Mouse (Mus musculus) heart, postnatal 0 days (tissue): Measurements from ENCODE around the gene Adrm1. TPM values are rescaled to one million over a fixed set of nuclear protein-coding genes. Genes with fewer than 3 reads are reported as not detected.

Experiments used
- ATAC-seq: fragments of 200-750 bp; cut with Nextera tagmentation; 2 replicates; pipeline ENCODE4 v1.8.0; 2017; ENCODE audit warnings: low read depth, moderate number of reproducible peaks, moderate library complexity; ENCODE audit not compliant: insufficient read depth
- DNase-seq: peaks from one replicate; pipeline ENCODE4 v3.0.0-alpha.2; 2016; ENCODE audit warnings: low spot score
- H3K27ac ChIP-seq: fragments of 300-500 bp; sonication (generic); 2 replicates; pipeline ENCODE4 v1.5.1; 2014; ENCODE audit warnings: low read depth, mild to moderate bottlenecking
- H3K27me3 ChIP-seq: fragments of 300-500 bp; sonication (generic); 2 replicates; pipeline ENCODE4 v1.6.1; 2014; ENCODE audit warnings: low read length, mixed read lengths; ENCODE audit not compliant: control insufficient read depth, insufficient read depth
- H3K36me3 ChIP-seq: fragments of 300-500 bp; sonication (generic); replicated peaks from 2 replicates; pipeline ENCODE4 v1.6.1; 2014; ENCODE audit warnings: low read length, mixed read lengths; ENCODE audit not compliant: control insufficient read depth, insufficient read depth
- H3K4me1 ChIP-seq: fragments of 300-500 bp; sonication (generic); 2 replicates; pipeline ENCODE4 v1.6.1; 2014; ENCODE audit warnings: antibody characterized with exemption; ENCODE audit not compliant: control insufficient read depth, insufficient read depth
- H3K4me2 ChIP-seq: fragments of 300-500 bp; sonication (generic); 2 replicates; pipeline ENCODE4 v1.6.1; 2014; ENCODE audit warnings: low read depth, mild to moderate bottlenecking, low read length, moderate library complexity
- H3K4me3 ChIP-seq: fragments of 300-500 bp; sonication (generic); 2 replicates; pipeline ENCODE4 v1.5.1; 2014; ENCODE audit warnings: low read depth, low read length
- H3K9ac ChIP-seq: fragments of 300-500 bp; sonication (generic); replicated peaks from 2 replicates; pipeline ENCODE4 v1.6.1; 2014; ENCODE audit warnings: low read depth, low read length, mixed read lengths
- H3K9me3 ChIP-seq: fragments of 300-500 bp; sonication (generic); replicated peaks from 2 replicates; pipeline ENCODE4 v1.6.1; 2016; ENCODE audit warnings: low read length; ENCODE audit not compliant: control insufficient read depth
- CTCF ChIP-seq: IDR thresholded peaks from 2 replicates; pipeline ENCODE4 v1.5.1; 2016; ENCODE audit warnings: antibody characterized with exemption, control low read depth, low read depth
- EP300 ChIP-seq: IDR thresholded peaks from 2 replicates; pipeline ENCODE4 v1.6.1; 2016; ENCODE audit warnings: antibody characterized with exemption, low read depth
- WGBS: fragments of 180-500 bp; shearing (Covaris S2); extraction: QIAGEN DNeasy Blood & Tissue Kit; methylation state at CpG from one replicate; pipeline ENCODE4 v1.1.7; 2014; 5-methylcytosine and 5-hydroxymethylcytosine counted together
- polyA plus RNA-seq: library from polyadenylated mRNA; unstranded; fragments of >200 nt; fragmentation: Nextera tagmentation; extraction: Ambion mirVana; gene quantifications from 2 replicates; pipeline ENCODE4 v1.2.1, GENCODE M21; 2015
- total RNA-seq: library from RNA; depleted of rRNA; stranded (reverse); fragments of >200 nt; gene quantifications from 2 replicates; pipeline ENCODE4 v1.2.3, GENCODE M21; 2014; ENCODE audit warnings: low replicate concordance

The Adrm1 gene
- total and polyA plus RNA-seq, 2 experiments from 2014 or later, result 74.5 to 156 TPM

DNA sequence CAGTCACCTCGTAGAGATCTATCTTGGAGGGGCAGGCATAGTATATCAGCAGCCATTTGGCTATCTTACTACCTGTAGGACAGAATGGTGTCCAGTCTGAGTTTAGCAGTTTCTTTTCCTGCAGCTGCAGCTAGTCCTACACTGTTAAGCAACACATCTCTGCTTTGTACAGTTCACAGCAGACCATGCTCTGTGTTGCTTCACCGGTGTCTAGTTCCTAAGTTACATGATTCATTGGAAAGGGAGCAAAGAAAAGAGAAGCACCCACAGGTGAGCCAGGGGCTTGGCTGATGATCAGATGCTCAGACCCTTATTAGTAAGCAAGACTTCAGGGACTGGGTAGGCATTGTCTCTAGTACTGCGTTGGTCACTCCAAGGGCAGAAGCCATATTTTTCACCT is 37.4 kb upstream of the Adrm1 start:
- Histone ChIP-seq H3K4me1 (peaks cover 5% of the 10 kb centered on the region; the same call in 1 of the 2 replicates), H3K9me3 (no peaks in the 10 kb centered on the region), H3K4me3 (no peak overlapping the region), H3K27me3 (no peaks in the 10 kb centered on the region), H3K9ac (no peak overlapping the region), H3K27ac (no peak overlapping the region), H3K36me3 (peaks cover 17% of the 10 kb centered on the region), H3K4me2 (no peak overlapping the region)
- DNase-seq (no peak), ATAC-seq (no peak)
- WGBS, result 76% methylated on average over 3 of the region's 3 CpGs
- no peak for TF ChIP-seq EP300
- TF ChIP-seq CTCF, result no peak

DNA sequence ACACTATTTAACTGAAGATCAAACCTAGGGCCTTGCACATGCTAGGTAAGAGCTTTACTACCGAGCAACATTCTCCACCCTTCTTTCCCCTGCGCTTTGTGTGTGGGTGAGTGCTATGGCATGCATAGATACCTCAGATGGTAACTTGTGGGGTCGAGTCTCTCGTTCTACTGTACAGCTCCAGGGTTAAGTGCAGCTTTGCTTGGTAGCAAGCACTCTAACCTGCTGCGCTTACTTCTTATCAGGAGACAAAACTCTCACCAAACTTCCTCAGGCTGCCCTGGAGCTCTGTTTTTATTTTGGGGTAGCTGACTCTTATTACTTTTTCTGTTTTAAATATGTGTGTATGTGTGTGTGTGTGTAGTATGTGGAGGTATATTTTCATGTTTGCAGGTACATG is 35.9 kb upstream of the Adrm1 start:
- H3K27ac ChIP-seq, result no peak overlapping the region
- peaks cover 31% of the 10 kb centered on the region for H3K36me3 ChIP-seq
- no peak for TF ChIP-seq CTCF
- TF ChIP-seq EP300, result no peak
- no peak overlapping the region for H3K4me2 ChIP-seq
- no peaks in the 10 kb centered on the region for H3K27me3 ChIP-seq
- H3K4me1 ChIP-seq, result peaks cover 5% of the 10 kb centered on the region; the same call in 1 of the 2 replicates
- WGBS, result 58% methylated on average over 5 of the region's 5 CpGs
- H3K9ac ChIP-seq, result no peak overlapping the region
- ATAC-seq (no peak), DNase-seq (no peak)
- H3K9me3 ChIP-seq, result no peaks in the 10 kb centered on the region
- H3K4me3 ChIP-seq, result no peak overlapping the region

DNA sequence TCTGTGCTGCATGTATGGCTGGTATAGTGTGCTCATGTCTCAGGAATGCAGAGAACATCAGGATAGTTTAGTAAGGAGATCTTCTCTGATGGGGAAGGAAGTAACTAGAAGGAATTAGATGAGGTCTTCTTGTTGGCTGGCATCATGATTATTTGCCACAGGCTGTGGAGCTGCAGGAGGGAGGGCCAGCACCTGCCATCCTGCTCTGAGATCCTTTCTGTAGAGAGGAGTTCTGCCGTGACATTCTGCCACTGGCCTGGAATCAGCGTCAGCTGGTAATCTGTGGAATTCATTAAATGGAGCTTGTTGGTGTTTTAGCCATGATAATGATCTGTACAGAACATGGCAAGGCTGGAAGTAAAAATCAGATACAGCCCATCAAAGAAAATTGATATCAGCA is 25.2 kb upstream of the Adrm1 start:
- Histone ChIP-seq H3K4me3 (no peak overlapping the region), H3K9me3 (no peaks in the 10 kb centered on the region), H3K9ac (no peak overlapping the region), H3K27ac (no peak overlapping the region), H3K36me3 (peaks cover 74% of the 10 kb centered on the region), H3K4me1 (peaks cover 7% of the 10 kb centered on the region), H3K27me3 (no peaks in the 10 kb centered on the region), H3K4me2 (no peak overlapping the region)
- TF ChIP-seq CTCF (no peak), EP300 (no peak)
- ATAC-seq, result no peak
- WGBS, result 78% methylated on average over 2 of the region's 2 CpGs
- no peak for DNase-seq

DNA sequence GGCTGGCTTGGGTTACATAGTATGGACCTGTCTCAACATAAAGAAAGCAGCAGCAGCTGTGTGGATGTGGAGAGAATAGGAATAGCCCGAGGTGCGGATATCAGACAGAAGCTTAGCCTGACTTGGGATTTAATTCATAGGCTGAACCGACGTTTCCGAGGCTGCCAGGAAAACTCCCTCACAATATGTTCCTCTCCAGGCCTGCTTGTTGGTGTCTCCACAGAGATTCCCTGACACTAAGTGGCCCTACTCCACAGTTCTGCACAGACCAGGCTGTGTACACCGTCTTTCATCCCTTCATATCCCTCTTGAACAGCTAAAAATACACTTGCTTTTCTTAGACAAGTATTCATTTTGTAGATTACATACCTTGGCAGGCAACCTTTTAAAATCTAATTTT is 23.9 kb upstream of the Adrm1 start:
- ATAC-seq, result peak; percentile 54; the same call in 1 of the 2 replicates
- H3K27me3 ChIP-seq, result no peaks in the 10 kb centered on the region
- peak overlapping the region; percentile 36 for H3K27ac ChIP-seq
- WGBS, result 29% methylated on average over 6 of the region's 6 CpGs
- no peak overlapping the region for H3K4me3 ChIP-seq
- no peak overlapping the region for H3K9ac ChIP-seq
- H3K4me1 ChIP-seq, result peaks cover 7% of the 10 kb centered on the region
- peaks cover 71% of the 10 kb centered on the region for H3K36me3 ChIP-seq
- no peak for DNase-seq
- H3K4me2 ChIP-seq, result no peak overlapping the region
- no peaks in the 10 kb centered on the region for H3K9me3 ChIP-seq
- TF ChIP-seq CTCF (no peak), EP300 (no peak)

DNA sequence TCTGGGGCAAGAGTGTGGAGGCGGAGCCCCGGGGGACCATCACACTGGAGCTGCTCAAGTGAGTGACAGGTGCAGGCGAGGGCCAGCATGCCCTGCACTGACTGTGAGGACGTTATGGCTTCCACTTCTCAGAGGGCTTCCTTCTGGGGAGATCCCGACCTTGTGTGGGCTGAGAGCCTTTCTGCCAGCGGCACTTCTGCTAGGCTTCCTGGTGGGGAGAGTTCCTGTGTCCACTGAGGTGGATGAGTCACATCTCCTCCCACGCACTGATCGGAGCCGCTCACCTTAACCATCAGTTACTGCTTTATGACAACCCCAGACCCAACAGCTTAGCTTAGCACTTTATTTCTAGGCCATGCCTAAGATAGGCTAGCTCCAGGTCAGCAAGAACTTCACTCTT is 22.7 kb upstream of the Adrm1 start:
- H3K27ac ChIP-seq, result no peak overlapping the region
- no peak overlapping the region for H3K9ac ChIP-seq
- no peak for TF ChIP-seq CTCF
- no peak for TF ChIP-seq EP300
- WGBS, result 73% methylated on average over 9 of the region's 9 CpGs
- DNase-seq, result no peak
- no peak for ATAC-seq
- H3K4me1 ChIP-seq, result peaks cover 7% of the 10 kb centered on the region
- H3K4me2 ChIP-seq, result no peak overlapping the region
- H3K4me3 ChIP-seq, result no peak overlapping the region
- H3K9me3 ChIP-seq, result no peaks in the 10 kb centered on the region
- H3K36me3 ChIP-seq, result peaks cover 73% of the 10 kb centered on the region
- H3K27me3 ChIP-seq, result no peaks in the 10 kb centered on the region

DNA sequence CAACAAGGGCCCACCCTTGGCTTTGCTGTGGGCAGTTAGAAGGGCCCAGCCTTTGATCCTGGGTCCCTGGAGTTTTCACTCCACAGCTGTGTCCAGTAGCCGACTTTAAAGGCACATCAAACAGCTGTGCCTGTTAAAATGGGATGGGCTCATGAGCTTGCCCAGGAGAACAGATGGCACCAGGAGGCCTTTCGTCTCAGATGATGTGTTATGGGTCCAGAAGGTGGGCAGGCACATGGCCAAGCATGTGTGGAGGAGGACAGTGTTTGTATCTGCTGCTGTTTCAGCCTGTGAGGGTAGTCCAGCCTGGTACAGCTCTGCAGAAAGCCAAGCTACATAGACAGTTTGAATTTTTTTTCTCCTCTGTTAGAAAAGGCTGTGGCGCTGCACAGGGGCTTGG is 16.5 kb upstream of the Adrm1 start:
- 79% methylated on average over 3 of the region's 3 CpGs for whole genome bisulfite sequencing
- Histone ChIP-seq H3K9ac (no peak overlapping the region), H3K4me2 (no peak overlapping the region), H3K4me1 (no peaks in the 10 kb centered on the region), H3K4me3 (no peak overlapping the region), H3K9me3 (no peaks in the 10 kb centered on the region), H3K27ac (no peak overlapping the region), H3K27me3 (no peaks in the 10 kb centered on the region), H3K36me3 (peaks cover 68% of the 10 kb centered on the region)
- DNase-seq, result no peak
- TF ChIP-seq CTCF, result no peak
- TF ChIP-seq EP300, result no peak
- no peak for ATAC-seq
